Mouse (Mus musculus) heart, embryonic 14.5 days (tissue): ENCODE data around the gene Gm36245. TPM values are rescaled to one million over a fixed set of nuclear protein-coding genes. Genes with fewer than 3 reads are reported as not detected.
"Not testable (repeated sequence)": the region's sequence is repeated elsewhere in the genome, so short reads cannot be mapped to it uniquely, and the experiment has no call there.

ENCODE experiments used
- ATAC-seq: fragments of 200-750 bp; cut with Nextera tagmentation; 2 replicates; pipeline ENCODE4 v1.8.0; 2017; ENCODE audit warnings: low read depth, moderate TSS enrichment; ENCODE audit not compliant: insufficient number of reproducible peaks, insufficient read depth, low FRiP score
- H3K27ac ChIP-seq, 2 experiments: fragments of 200-500 bp in 1 of 2; fragments of 300-500 bp in 1 of 2; sonication (generic) in 1 of 2; replicated peaks in 1 of 2; 2 replicates each; pipeline ENCODE4 v1.5.1; 2012 to 2014; ENCODE audit warnings: low read depth in 2 of 2, low read length in 2 of 2, control low read depth in 1 of 2, mild to moderate bottlenecking in 1 of 2, mixed read lengths in 1 of 2; ENCODE audit not compliant: control insufficient read depth in 1 of 2, insufficient read depth in 1 of 2
- H3K27me3 ChIP-seq: fragments of 300-500 bp; sonication (generic); 2 replicates; pipeline ENCODE4 v1.6.1; 2014; ENCODE audit warnings: mild to moderate bottlenecking, low read length, control low read depth; ENCODE audit not compliant: control insufficient read depth, insufficient read depth
- H3K36me3 ChIP-seq: fragments of 300-500 bp; sonication (generic); 2 replicates; pipeline ENCODE4 v1.6.1; 2014; ENCODE audit warnings: mild to moderate bottlenecking, control low read depth, low read length, mixed read lengths; ENCODE audit not compliant: control insufficient read depth, insufficient read depth
- H3K4me1 ChIP-seq, 2 experiments: fragments of 200-500 bp in 1 of 2; fragments of 300-500 bp in 1 of 2; sonication (generic) in 1 of 2; 2 replicates each; pipeline ENCODE4 v1.6.1; 2012 to 2014; ENCODE audit warnings: low read length in 2 of 2, control low read depth in 1 of 2, mixed read lengths in 1 of 2; ENCODE audit not compliant: control insufficient read depth in 2 of 2, insufficient read depth in 2 of 2
- H3K4me2 ChIP-seq: fragments of 300-500 bp; sonication (generic); 2 replicates; pipeline ENCODE4 v1.6.1; 2014; ENCODE audit warnings: mild to moderate bottlenecking, low read length
- H3K4me3 ChIP-seq, 2 experiments: fragments of 200-500 bp in 1 of 2; fragments of 300-500 bp in 1 of 2; sonication (generic) in 1 of 2; 2 replicates each; pipeline ENCODE4 v1.5.1; 2012 to 2014; ENCODE audit warnings: low read length in 2 of 2, mild to moderate bottlenecking in 2 of 2, control low read depth in 1 of 2, low read depth in 1 of 2, moderate library complexity in 1 of 2; ENCODE audit not compliant: control insufficient read depth in 1 of 2, insufficient read depth in 1 of 2
- H3K9ac ChIP-seq: fragments of 300-500 bp; sonication (generic); 2 replicates; pipeline ENCODE4 v1.6.1; 2014; ENCODE audit warnings: mild to moderate bottlenecking, low read length
- H3K9me3 ChIP-seq: fragments of 300-500 bp; sonication (generic); 2 replicates; pipeline ENCODE4 v1.6.1; 2016; ENCODE audit warnings: low read length, control low read depth; ENCODE audit not compliant: control insufficient read depth
- WGBS: fragments of 180-500 bp; shearing (Covaris S2); extraction: QIAGEN DNeasy Blood & Tissue Kit; methylation state at CpG from one replicate; pipeline ENCODE4 v1.1.7; 2014; 5-methylcytosine and 5-hydroxymethylcytosine counted together
- polyA plus RNA-seq: library from polyadenylated mRNA; unstranded; fragments of >200 nt; fragmentation: Nextera tagmentation; extraction: Ambion mirVana; gene quantifications from 2 replicates; pipeline ENCODE4 v1.2.1, GENCODE M21; 2014

The Gm36245 gene
- polyA plus RNA-seq, 1 experiment from 2014 or later: not detected

DNA sequence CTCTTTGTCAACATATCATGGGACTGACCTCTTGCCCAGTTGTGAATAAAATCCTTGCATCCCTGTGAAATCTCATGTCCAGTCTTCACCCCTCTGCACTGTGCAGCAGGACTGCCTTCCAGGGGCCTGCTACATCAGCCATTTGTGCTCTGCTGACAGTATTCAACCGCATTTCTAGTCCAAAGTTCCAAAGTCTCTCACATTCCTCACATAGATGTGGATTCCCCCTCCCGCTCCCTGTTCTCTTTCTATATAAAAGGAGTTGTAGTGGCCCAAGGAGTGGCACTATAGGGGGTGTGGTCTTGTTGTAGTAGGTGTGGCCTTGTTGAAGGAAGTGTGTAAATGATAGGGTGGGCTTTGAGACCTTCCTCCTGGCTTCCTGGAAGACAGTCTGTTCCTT, 8.2 kb upstream of the Gm36245 start:
- H3K27ac ChIP-seq: no peak overlapping the region
- H3K27me3 ChIP-seq: no peaks in the 10 kb centered on the region
- WGBS: 55% methylated on average over 2 of the region's 2 CpGs
- H3K4me2 ChIP-seq: no peak overlapping the region
- no peak overlapping the region for H3K4me3 ChIP-seq
- H3K9ac ChIP-seq: no peak overlapping the region
- no peaks in the 10 kb centered on the region for H3K9me3 ChIP-seq
- peaks cover 3 to 4% of the 10 kb centered on the region in 2 experiments; a peak in 1 of 4 replicates for H3K4me1 ChIP-seq
- no peak for ATAC-seq
- no peaks in the 10 kb centered on the region for H3K36me3 ChIP-seq

DNA sequence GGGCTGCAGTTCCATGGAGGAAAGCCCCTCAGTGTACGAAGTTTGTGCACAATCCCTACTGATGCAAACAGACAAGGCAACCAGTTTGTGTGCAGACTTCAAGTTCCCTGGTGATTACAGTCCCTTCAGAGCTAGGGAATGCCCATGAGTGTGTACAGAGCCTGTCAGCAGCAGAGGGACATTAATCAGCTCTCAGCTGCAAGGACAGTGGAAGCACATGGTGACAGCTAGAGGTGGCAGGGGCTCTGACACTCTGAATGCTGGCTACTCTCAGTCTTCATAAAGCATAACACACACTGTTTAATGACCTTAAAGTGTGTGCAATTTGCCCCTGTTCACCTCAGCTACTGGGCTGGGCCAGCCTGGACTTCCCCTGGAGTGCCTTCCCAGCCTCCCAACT, 5.5 kb upstream of the Gm36245 start:
- Histone ChIP-seq H3K9ac (no peak overlapping the region), H3K4me1 (peaks cover 3 to 4% of the 10 kb centered on the region in 2 experiments; a peak in 1 of 4 replicates), H3K27me3 (no peaks in the 10 kb centered on the region), H3K4me3 (no peak overlapping the region), H3K4me2 (no peak overlapping the region), H3K9me3 (no peaks in the 10 kb centered on the region), H3K27ac (no peak overlapping the region), H3K36me3 (no peaks in the 10 kb centered on the region)
- no peak for ATAC-seq
- 22% methylated on average over 1 of the region's 1 CpGs for WGBS

DNA sequence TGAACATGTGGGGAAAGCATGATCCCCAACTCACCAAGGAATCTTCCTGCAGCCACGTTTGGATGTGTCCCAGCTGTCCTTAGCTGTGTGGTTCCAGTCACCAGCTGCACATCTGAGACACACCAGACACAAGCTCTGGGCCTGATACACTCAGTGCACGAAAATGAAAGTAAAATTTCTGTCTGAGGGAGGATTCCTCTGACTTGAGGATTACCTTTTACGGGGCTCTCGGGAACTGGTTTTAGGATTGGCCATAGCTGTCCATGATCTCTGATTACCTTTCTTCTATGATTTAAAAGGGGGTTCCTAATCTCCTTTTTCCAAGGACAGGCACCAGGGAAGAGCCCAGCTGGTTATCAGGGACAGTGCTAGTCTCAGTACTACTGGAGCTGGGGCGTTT, 3.1 kb upstream of the Gm36245 start, which contains the start of gene Apol10b:
Apol10b (minus strand) TSS at position 165 of the 400 bp plus-strand sequence.
- H3K27me3 ChIP-seq: no peaks in the 10 kb centered on the region
- WGBS: 47% methylated on average over 5 of the region's 5 CpGs
- no peaks in the 10 kb centered on the region for H3K9me3 ChIP-seq
- H3K36me3 ChIP-seq: no peaks in the 10 kb centered on the region
- H3K4me2 ChIP-seq: no peak within 1 kb of the TSS
- H3K9ac ChIP-seq: no peak within 1 kb of the TSS
- no peak within 1 kb of the TSS for H3K27ac ChIP-seq
- ATAC-seq: no peak
- H3K4me1 ChIP-seq: peaks cover 3 to 4% of the 10 kb centered on the region in 2 experiments; a peak in 1 of 4 replicates
- no peak within 1 kb of the TSS for H3K4me3 ChIP-seq

GRCm38 (mm10) chr15:77598429-77598828, 629 bp upstream of the Gm36245 start:
- Histone ChIP-seq H3K9me3 (no peaks in the 10 kb centered on the region), H3K9ac (no peak overlapping the region), H3K4me2 (no peak overlapping the region), H3K27me3 (no peaks in the 10 kb centered on the region), H3K36me3 (no peaks in the 10 kb centered on the region), H3K4me1 (peaks cover under 1 to 2% of the 10 kb centered on the region in 2 experiments; a peak in 1 of 4 replicates), H3K27ac (no peak overlapping the region), H3K4me3 (no peak overlapping the region)
- ATAC-seq: no peak
- whole genome bisulfite sequencing: 55% methylated on average over 3 of the region's 3 CpGs

- 85% methylated on average over 3 of the region's 3 CpGs for WGBS
Measured at GRCm38 (mm10) chr15:77606069-77606468, 7.0 kb downstream of the Gm36245 start.

GRCm38 (mm10) chr15:77624710-77625109, 25.7 kb downstream of the Gm36245 start:
- Histone ChIP-seq H3K4me1 (no peaks in the 10 kb centered on the region), H3K36me3 (no peaks in the 10 kb centered on the region), H3K27ac (no peak overlapping the region), H3K9ac (no peak overlapping the region), H3K4me2 (no peak overlapping the region), H3K4me3 (no peak overlapping the region), H3K27me3 (no peaks in the 10 kb centered on the region), H3K9me3 (no peaks in the 10 kb centered on the region)
- 72% methylated on average over 1 of the region's 1 CpGs for WGBS
- no peak for ATAC-seq

More at GRCm38 (mm10) chr15:77606069-77606468, 7.0 kb downstream of the Gm36245 start:
- Histone ChIP-seq H3K36me3 (no peaks in the 10 kb centered on the region), H3K9me3 (no peaks in the 10 kb centered on the region), H3K4me1 (no peaks in the 10 kb centered on the region), H3K27me3 (no peaks in the 10 kb centered on the region), H3K9ac (no peak overlapping the region), H3K4me2 (no peak overlapping the region), H3K27ac (no peak overlapping the region), H3K4me3 (no peak overlapping the region)
- no peak for ATAC-seq

DNA sequence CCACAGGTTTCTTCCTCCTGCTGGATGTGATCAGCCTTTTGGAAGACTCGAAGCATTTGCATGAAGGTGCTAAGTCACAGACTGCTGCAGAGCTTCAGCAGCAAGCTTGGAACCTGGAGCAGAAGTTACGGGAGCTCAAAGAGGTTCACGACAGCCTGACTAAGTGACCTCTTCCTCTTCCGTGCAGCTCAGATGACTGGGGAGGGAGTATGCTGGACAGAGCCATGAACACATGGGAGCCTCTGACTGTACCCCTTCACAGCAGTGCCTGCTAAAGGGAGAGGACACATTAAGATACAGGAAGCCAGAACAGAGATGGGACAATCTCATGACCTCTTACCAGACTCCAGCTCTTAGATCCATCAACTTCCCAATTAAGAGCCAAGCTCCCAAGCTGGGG, 27.4 kb downstream of the Gm36245 start:
- not testable (repeated sequence) for H3K4me3 ChIP-seq
- WGBS: 63% methylated on average over 4 of the region's 4 CpGs

DNA sequence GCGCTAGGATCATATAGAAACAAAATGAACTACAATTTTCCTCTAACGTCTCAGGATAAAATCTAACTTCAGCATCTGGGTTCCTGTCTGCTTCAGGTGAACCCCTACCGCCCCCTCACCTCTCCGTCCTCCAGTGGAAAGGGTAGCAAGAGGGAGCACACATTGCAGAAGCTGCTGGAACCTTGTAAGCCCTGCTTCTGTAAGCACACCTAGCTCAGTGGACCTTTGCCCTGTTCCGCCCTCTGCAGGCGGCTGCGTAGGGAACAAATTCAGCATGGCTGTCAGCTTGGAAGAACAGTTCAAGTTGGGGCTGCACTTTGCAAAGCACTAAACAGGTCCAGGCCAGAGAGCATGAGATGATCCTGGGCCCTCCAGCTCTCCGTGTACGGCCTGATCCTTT, 29.6 kb downstream of the Gm36245 start:
- H3K4me2 ChIP-seq, H3K4me1 ChIP-seq, H3K27ac ChIP-seq, H3K9ac ChIP-seq, H3K4me3 ChIP-seq, H3K27me3 ChIP-seq, ATAC-seq, H3K36me3 ChIP-seq, H3K9me3 ChIP-seq: not testable (repeated sequence)
- 48% methylated on average over 9 of the region's 9 CpGs for WGBS

More for the DNA sequence above, 27.4 kb downstream of the Gm36245 start:
- not testable (repeated sequence) for H3K27me3 ChIP-seq, H3K27ac ChIP-seq, H3K4me1 ChIP-seq, H3K4me2 ChIP-seq, H3K9me3 ChIP-seq, H3K9ac ChIP-seq, H3K36me3 ChIP-seq, ATAC-seq
